Mouse (Mus musculus) adrenal gland, postnatal 25 days (tissue): ENCODE measurements around the gene Stk35. TPM values are rescaled to one million over a fixed set of nuclear protein-coding genes. Genes with fewer than 3 reads are reported as not detected.

ENCODE experiments used
- DNase-seq: peaks from one replicate; pipeline ENCODE4 v3.0.0; 2021; ENCODE audit warnings: mixed read lengths
- long read RNA-seq: library from polyadenylated mRNA; stranded (forward); transcript quantifications from one replicate; pipeline ENCODE4 v2.0.0, GENCODE M21; 2021
- total RNA-seq: library from RNA; stranded (reverse); gene quantifications from 2 replicates; pipeline ENCODE4 v1.2.3, GENCODE M21; 2021

The Stk35 gene
- 25.9 and 31.7 TPM in 2 replicates for total RNA-seq
- long read RNA-seq, partial matches to known transcripts, result 0 of 4 reads
- long read RNA-seq, other reads (novel, unspliced or antisense), result 2 of 4 reads

DNA sequence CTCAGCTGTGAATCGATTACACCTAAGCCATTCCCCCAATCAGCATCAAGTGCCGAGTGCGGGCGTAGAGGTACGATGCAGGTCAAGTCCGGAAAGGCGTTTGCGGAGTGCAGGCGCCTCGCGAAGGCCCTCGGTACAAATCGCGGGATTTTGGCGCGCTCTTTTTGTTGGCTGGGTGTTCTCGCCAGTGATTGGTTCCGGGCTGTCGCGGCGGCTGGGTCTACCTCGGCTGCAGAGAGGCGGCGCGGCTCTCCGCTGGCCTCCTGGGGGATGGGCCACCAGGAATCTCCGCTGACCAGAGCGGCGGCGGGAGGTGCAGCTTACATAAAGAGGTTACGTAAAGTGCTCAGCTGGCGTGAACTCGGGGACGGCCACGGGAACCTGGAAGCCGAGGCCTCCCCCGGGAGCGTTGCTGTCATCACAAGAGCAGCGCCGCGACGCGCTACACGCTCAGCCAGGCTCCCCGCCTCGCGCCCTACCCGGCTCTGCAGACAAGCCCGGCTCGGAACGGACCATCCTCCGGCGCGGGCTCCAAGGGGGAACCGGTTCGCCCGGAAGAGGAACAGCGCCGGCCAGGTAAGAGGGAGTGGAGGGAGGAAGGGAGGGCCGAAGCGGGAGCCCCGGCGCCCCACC, at the start of gene Stk35:
Stk35 (plus strand) TSS at position 247 of the 633 bp plus-strand sequence.
- DNase-seq, result peak; percentile 91

GRCm38 (mm10) chr2:129782046-129782445, 18.3 kb upstream of the Stk35 start:
- no peak for DNase-seq

DNA sequence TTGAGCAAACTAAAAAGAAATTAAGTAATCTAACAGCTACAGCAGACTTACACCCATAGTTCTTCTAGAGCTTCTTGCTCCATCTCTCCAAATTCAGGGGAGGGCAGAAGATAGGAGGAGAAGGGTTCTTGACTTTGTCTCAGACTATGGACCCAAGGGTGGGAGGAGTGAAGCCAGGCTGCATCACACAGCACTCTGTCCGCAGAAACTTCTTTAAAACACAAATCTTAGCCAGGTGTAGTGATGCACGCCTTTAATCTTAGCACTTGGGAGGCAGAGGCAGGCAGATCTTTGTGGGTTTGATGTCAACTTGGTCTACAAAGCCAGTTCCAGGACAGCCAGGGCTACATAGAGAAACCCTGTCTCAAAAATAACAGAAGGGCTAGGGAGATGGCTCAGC, 3.8 kb upstream of the Stk35 start:
- DNase-seq, result no peak

DNA sequence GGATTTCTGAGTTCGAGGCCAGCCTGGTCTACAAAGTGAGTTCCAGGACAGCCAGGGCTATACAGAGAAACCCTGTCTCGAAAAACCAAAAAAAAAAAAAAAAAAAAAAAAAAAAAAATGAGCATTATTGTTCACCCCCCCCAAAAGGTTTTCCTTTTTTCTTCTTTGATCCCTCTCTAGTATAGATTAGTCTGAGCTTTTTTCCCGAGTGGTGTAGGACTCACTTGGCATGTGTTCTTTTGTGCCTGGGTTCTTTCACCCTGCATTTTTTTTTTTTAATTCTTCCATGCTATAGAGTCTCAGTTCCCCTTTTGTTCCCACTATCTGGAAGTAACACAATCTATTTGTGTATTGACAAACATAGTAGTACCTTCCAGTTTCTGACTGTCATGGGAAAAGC, 2.6 kb upstream of the Stk35 start:
- no peak for DNase-seq

GRCm38 (mm10) chr2:129798410-129798809, 1.9 kb upstream of the Stk35 start:
- DNase-seq, result no peak

- no peak for DNase-seq
Observed at GRCm38 (mm10) chr2:129800904-129801230, 550 bp downstream of the Stk35 start.

DNA sequence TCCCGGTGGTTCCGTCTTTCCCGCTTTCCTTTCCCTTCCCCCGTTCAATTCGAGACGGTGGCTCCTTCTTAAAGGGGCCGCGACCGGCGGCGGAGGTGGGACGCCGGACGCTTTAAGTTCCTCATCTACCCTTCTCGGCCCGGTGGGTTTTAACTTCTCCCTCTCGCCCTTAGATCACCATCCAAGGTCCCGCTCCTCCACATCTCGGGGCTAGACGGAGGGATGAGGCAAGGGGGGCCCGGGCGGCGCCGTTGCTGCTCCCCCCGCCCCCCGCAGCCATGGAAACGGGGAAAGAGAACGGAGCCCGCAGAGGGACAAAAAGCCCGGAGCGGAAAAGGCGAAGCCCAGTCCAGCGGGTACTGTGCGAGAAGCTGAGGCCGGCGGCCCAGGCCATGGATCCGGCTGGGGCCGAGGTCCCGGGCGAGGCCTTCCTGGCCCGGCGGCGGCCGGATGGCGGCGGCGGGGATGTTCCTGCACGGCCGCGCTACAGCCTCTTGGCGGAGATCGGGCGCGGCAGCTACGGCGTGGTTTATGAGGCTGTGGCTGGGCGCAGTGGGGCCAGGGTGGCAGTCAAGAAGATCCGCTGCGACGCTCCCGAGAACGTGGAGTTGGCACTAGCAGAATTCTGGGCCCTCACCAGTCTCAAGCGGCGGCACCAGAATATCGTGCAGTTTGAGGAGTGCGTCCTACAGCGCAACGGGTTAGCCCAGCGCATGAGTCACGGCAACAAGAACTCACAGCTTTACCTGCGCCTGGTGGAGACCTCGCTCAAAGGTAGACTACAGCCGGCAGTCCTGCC, 1.1 kb downstream of the Stk35 start:
- DNase-seq, result peak; percentile 95

- no peak for DNase-seq
Observed at GRCm38 (mm10) chr2:129805486-129805885, 5.2 kb downstream of the Stk35 start.

- DNase-seq, result no peak
Observed at GRCm38 (mm10) chr2:129806486-129806885, 6.2 kb downstream of the Stk35 start.

- DNase-seq, result no peak
Observed at GRCm38 (mm10) chr2:129810563-129810962, 10.2 kb downstream of the Stk35 start.

- DNase-seq, result no peak
Observed at GRCm38 (mm10) chr2:129814033-129814432, 13.7 kb downstream of the Stk35 start.

DNA sequence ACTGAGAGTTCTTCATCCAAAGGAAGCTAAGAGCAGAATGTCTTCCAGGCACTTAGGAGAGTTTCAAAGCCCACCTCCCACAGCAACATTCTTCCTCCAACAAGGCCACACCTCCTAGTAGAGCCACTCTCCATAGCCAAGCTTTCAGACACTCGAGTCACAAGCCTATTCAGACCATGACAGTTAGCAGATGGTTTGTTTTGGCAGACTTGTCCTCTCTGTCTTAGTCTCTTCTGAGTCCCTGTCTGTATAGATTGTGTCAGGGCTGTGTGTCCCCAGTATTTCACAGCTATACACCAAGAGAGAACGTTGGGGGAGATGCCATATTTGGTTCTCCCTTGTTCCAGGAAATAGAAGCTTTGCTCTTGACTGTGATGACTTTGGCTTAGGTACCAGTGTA, 14.8 kb downstream of the Stk35 start:
- DNase-seq, result no peak

DNA sequence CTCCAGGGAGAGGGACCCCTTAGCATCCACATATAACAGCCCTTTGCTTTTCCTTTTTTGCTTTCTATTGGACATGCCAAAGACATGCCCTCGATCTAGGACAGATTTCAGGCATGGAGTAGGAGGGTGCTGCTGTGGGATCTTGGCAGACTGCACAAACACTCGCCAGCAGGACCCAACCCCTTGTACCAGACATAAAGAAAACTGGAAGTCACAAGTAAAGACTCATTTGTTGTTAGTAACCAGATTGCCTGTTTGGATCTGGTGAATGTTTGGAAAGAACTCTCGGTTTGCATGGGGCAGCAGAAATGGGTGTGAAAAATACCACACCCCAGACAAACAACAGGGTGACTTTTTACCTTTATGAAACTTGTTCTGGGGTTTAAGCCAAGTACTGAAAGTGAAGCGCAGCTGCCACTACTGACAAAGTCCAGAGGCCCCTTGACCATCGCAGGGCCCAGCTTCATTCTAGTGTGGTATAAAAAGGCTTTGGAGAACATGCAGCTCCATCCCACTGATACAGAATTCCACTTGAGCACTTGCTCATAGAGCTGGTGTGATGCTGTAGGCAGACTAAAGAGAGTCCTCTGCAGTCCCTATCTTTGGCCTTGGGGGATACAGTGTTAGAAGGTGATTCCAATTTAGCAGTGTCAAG, 17.4 kb downstream of the Stk35 start:
- DNase-seq, result no peak

GRCm38 (mm10) chr2:129818868-129819267, 18.6 kb downstream of the Stk35 start:
- no peak for DNase-seq

DNA sequence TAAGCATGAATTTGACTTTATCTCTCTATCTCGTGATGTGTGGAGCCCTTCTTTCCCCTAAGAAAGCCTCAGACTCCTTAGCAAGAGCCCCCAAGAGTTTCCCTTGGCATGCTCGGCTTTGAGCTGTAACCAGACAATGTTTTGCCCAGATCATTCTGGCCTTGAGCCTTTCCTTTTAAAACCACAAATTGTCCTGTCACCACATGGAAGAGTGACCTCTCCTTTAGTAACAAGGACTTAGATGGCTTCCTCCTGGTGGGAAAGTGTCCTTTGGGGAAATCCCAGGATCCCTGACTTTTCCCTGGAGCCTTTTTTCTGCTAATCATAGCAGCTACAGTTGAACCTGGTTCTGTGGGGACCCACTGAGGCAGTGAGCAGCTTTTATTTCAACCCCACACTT, 19.2 kb downstream of the Stk35 start:
- DNase-seq, result no peak

DNA sequence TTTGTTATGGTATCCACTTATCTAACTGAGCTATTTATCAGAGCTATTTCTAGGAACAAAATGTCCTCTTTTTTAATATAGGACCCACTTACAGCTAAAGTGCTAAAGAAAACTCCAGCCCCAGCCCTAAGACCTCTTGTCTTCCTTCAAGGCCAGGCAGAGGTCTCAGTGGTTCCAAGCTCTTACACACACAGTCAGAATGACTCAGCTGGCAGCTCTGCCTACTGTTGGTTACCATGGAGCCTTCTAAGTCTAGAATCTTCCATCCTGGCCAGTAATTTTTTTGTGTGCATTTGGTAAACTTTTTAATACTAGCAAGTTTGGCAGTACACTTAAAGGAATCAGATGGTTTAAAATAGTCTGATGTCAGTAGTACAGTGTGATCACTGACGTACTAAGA, 19.6 kb downstream of the Stk35 start:
- no peak for DNase-seq

GRCm38 (mm10) chr2:129821021-129821420, 20.7 kb downstream of the Stk35 start:
- no peak for DNase-seq

DNA sequence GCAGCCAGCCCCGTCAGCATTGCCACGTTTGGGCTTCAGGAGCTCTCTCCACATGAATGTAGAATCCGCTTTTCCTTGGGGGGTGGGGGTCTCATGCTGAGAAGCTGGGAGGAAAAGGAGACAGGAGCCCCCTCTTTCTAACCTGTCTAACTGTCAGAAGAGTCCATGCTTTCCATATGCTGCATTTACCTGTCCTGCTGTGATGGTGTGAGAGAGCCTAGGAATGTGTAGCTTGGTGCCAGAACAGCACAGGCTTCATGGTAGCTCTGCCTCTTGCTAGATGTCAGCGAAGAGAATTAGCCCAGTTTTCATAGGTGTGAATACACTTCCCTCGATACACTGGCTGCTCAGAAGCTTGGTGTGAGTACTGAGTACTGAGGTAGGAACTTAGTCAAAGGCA, 21.3 kb downstream of the Stk35 start:
- DNase-seq, result no peak

DNA sequence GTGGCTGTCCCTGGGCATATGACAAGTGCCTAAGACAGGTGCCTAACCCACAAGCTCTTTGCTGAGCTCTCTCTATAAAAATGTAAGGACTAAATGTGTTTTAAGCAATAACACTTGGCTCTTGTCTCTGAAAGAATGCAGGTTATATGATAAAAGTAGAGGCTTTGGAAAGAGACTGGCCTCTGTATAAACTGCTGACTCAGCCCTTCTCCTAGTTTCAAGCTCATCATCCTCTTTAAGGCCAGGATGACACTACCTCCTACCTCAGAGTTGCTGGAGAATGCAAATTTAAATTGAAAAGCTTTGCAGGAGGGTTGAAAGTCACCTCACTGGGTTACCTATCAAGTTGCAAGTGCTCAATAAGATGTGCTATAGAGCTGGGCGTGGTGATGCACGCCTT, 23.0 kb downstream of the Stk35 start:
- DNase-seq, result no peak

- no peak for DNase-seq
Observed at GRCm38 (mm10) chr2:129824254-129824653, 23.9 kb downstream of the Stk35 start.

GRCm38 (mm10) chr2:129826141-129826540, 25.8 kb downstream of the Stk35 start:
- DNase-seq, result no peak

- no peak for DNase-seq
Observed at GRCm38 (mm10) chr2:129832993-129833392, 32.7 kb downstream of the Stk35 start.

DNA sequence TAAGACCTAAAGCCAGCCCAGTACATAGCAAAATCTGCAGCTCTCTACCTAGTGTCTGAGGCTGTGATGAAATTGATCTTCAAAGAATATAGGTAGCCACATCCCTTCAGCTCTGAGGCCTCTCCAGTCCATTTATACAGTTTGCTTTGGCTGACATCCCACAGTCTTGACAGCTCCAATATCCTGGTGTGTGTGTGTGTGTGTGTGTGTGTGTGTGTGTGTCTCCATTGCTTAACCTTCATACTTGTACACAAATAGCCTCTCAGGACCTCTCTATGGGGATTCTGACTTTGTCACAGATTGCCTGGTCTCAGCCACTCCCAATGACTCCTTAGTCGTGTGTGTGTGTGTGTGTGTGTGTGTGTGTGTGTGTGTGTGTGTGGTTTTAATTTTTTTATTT, 33.9 kb downstream of the Stk35 start:
- DNase-seq, result no peak
